Mouse (Mus musculus) lung, postnatal 0 days (tissue): ENCODE data around the gene Limd1.

ENCODE experiments used
- CTCF ChIP-seq: IDR thresholded peaks from 2 replicates; pipeline ENCODE4 v1.5.1; 2016; ENCODE audit warnings: antibody characterized with exemption, mild to moderate bottlenecking
- EP300 ChIP-seq: IDR thresholded peaks from 2 replicates; pipeline ENCODE4 v1.6.1; 2016; ENCODE audit warnings: antibody characterized with exemption, mild to moderate bottlenecking, control low read depth

- TF ChIP-seq CTCF (no peak), EP300 (0 out of 2 replicates have a peak, but pooled peaks have one; percentile 35)
Measured at GRCm38 (mm10) chr9:123505598-123505997, 27.1 kb downstream of the Limd1 start.
